Mouse (Mus musculus) hindbrain, embryonic 14.5 days (tissue): ENCODE results near the gene 9430038I01Rik. TPM values are rescaled to one million over a fixed set of nuclear protein-coding genes. Genes with fewer than 3 reads are reported as not detected.
"Not testable (repeated sequence)": the region's sequence is repeated elsewhere in the genome, so short reads cannot be mapped to it uniquely, and the experiment has no call there.

Experiments
- ATAC-seq: fragments of 200-750 bp; cut with Nextera tagmentation; 2 replicates; pipeline ENCODE4 v1.8.0; 2017; ENCODE audit warnings: moderate number of reproducible peaks, mild to moderate bottlenecking, moderate TSS enrichment, moderate library complexity; ENCODE audit not compliant: low FRiP score
- DNase-seq: peaks from one replicate; pipeline ENCODE4 v3.0.0-alpha.2; 2015; ENCODE audit warnings: low spot score
- H3K27ac ChIP-seq: fragments of 300-500 bp; sonication (generic); 2 replicates; pipeline ENCODE4 v1.5.1; 2014; ENCODE audit warnings: mild to moderate bottlenecking, moderate library complexity
- H3K27me3 ChIP-seq: fragments of 300-500 bp; sonication (generic); 2 replicates; pipeline ENCODE4 v1.6.1; 2014; ENCODE audit warnings: mild to moderate bottlenecking, low read length, mixed read lengths; ENCODE audit not compliant: control insufficient read depth, insufficient read depth
- H3K36me3 ChIP-seq: fragments of 300-500 bp; sonication (generic); replicated peaks from 2 replicates; pipeline ENCODE4 v1.6.1; 2014; ENCODE audit not compliant: control insufficient read depth, insufficient read depth
- H3K4me1 ChIP-seq: fragments of 300-500 bp; sonication (generic); replicated peaks from 2 replicates; pipeline ENCODE4 v1.6.1; 2014; ENCODE audit warnings: antibody characterized with exemption, low read length, mixed read lengths; ENCODE audit not compliant: control insufficient read depth, insufficient read depth
- H3K4me2 ChIP-seq: fragments of 300-500 bp; sonication (generic); replicated peaks from 2 replicates; pipeline ENCODE4 v1.6.1; 2014; ENCODE audit warnings: mild to moderate bottlenecking, moderate library complexity
- H3K4me3 ChIP-seq: fragments of 300-500 bp; sonication (generic); replicated peaks from 2 replicates; pipeline ENCODE4 v1.5.1; 2014; ENCODE audit warnings: mild to moderate bottlenecking, low read length
- H3K9ac ChIP-seq: fragments of 300-500 bp; sonication (generic); 2 replicates; pipeline ENCODE4 v1.6.1; 2014
- H3K9me3 ChIP-seq: fragments of 300-500 bp; sonication (generic); 2 replicates; pipeline ENCODE4 v1.6.1; 2016; ENCODE audit warnings: low read length; ENCODE audit not compliant: control insufficient read depth
- WGBS: fragments of 180-500 bp; shearing (Covaris S2); extraction: QIAGEN DNeasy Blood & Tissue Kit; methylation state at CpG from one replicate; pipeline ENCODE4 v1.1.7; 2014; 5-methylcytosine and 5-hydroxymethylcytosine counted together
- polyA plus RNA-seq: library from polyadenylated mRNA; unstranded; fragments of >200 nt; fragmentation: Nextera tagmentation; extraction: Ambion mirVana; gene quantifications from 2 replicates; pipeline ENCODE4 v1.2.1, GENCODE M21; 2014

The 9430038I01Rik gene
- polyA plus RNA-seq, result 14.1 and 16.6 TPM in 2 replicates

GRCm38 (mm10) chr7:137410337-137411197, at the start of gene 9430038I01Rik:
TSS of gene 9430038I01Rik (minus strand) at chr7:137410762.
- Histone ChIP-seq H3K4me1 (no peaks in the 10 kb centered on the region), H3K4me2 (peak within 1 kb of the TSS; percentile 56), H3K4me3 (peak within 1 kb of the TSS; percentile 78), H3K27me3 (no peaks in the 10 kb centered on the region), H3K36me3 (no peaks in the 10 kb centered on the region), H3K9ac (peak within 1 kb of the TSS; percentile 73), H3K9me3 (no peaks in the 10 kb centered on the region), H3K27ac (peak within 1 kb of the TSS; percentile 90)
- DNase-seq, result peak; percentile 94
- WGBS, result under 1% methylated on average over 60 of the region's 63 CpGs
- ATAC-seq, result peak; percentile 100

- no peaks in the 10 kb centered on the region for H3K27me3 ChIP-seq
- H3K9ac ChIP-seq, result no peak overlapping the region
- H3K27ac ChIP-seq, result no peak overlapping the region
- 95% methylated on average over 12 of the region's 12 CpGs for WGBS
- ATAC-seq (no peak), DNase-seq (no peak)
- H3K4me2 ChIP-seq, result no peak overlapping the region
- H3K9me3 ChIP-seq, result no peaks in the 10 kb centered on the region
- peaks cover 50% of the 10 kb centered on the region; the same call in 1 of the 2 replicates for H3K36me3 ChIP-seq
- H3K4me1 ChIP-seq, result 0 out of 2 replicates have a peak, but pooled peaks cover 5% of the 10 kb centered on the region
- no peak overlapping the region for H3K4me3 ChIP-seq
Observed at GRCm38 (mm10) chr7:137445321-137445720, 34.8 kb upstream of the 9430038I01Rik start.

- WGBS, result 87% methylated on average over 4 of the region's 4 CpGs
- peaks cover 18% of the 10 kb centered on the region for H3K4me1 ChIP-seq
- peaks cover 33% of the 10 kb centered on the region; the same call in 1 of the 2 replicates for H3K36me3 ChIP-seq
- H3K9me3 ChIP-seq, result no peaks in the 10 kb centered on the region
- H3K4me3 ChIP-seq, result no peak overlapping the region
- no peak overlapping the region for H3K27ac ChIP-seq
- H3K9ac ChIP-seq, result no peak overlapping the region
- no peaks in the 10 kb centered on the region for H3K27me3 ChIP-seq
- ATAC-seq, result no peak
- H3K4me2 ChIP-seq, result no peak overlapping the region
- no peak for DNase-seq
Observed at GRCm38 (mm10) chr7:137442951-137443350, 32.4 kb upstream of the 9430038I01Rik start.

- Histone ChIP-seq H3K4me1 (peaks cover 18% of the 10 kb centered on the region), H3K9ac (peak overlapping the region; percentile 97; the same call in 1 of the 2 replicates), H3K27ac (peak overlapping the region; percentile 89), H3K4me3 (peak overlapping the region; percentile 91), H3K4me2 (peak overlapping the region; percentile 72)
- not testable (repeated sequence) for H3K27me3 ChIP-seq, H3K9me3 ChIP-seq, ATAC-seq, H3K36me3 ChIP-seq, DNase-seq
- 78% methylated on average over 7 of the region's 7 CpGs for WGBS
Observed at GRCm38 (mm10) chr7:137438962-137439361, 28.4 kb upstream of the 9430038I01Rik start.

- WGBS, result 4% methylated on average over 7 of the region's 7 CpGs
- Histone ChIP-seq H3K4me2 (peak overlapping the region; percentile 72), H3K4me3 (peak overlapping the region; percentile 91), H3K9me3 (no peaks in the 10 kb centered on the region), H3K4me1 (peaks cover 18% of the 10 kb centered on the region), H3K27me3 (no peaks in the 10 kb centered on the region), H3K27ac (peak overlapping the region; percentile 89), H3K9ac (peak overlapping the region; percentile 97), H3K36me3 (no peaks in the 10 kb centered on the region)
- ATAC-seq (peak; percentile 67), DNase-seq (peak; percentile 38)
Observed at GRCm38 (mm10) chr7:137438179-137438550, 27.6 kb upstream of the 9430038I01Rik start.

- Histone ChIP-seq H3K9me3 (no peaks in the 10 kb centered on the region), H3K4me3 (peak within 1 kb of the TSS; percentile 91), H3K4me1 (peaks cover 13% of the 10 kb centered on the region), H3K36me3 (no peaks in the 10 kb centered on the region), H3K27ac (peak within 1 kb of the TSS; percentile 89), H3K4me2 (peak within 1 kb of the TSS; percentile 72), H3K27me3 (no peaks in the 10 kb centered on the region), H3K9ac (peak within 1 kb of the TSS; percentile 97)
- under 1% methylated on average over 64 of the region's 69 CpGs for WGBS
- ATAC-seq (peak; percentile 94), DNase-seq (peak; percentile 88)
Observed at GRCm38 (mm10) chr7:137437440-137438178, 27.0 kb upstream of the 9430038I01Rik start, which contains the start of gene Glrx3. TSS of gene Glrx3 (plus strand) at chr7:137437614.

GRCm38 (mm10) chr7:137436901-137437300, 26.3 kb upstream of the 9430038I01Rik start:
- Histone ChIP-seq H3K27me3 (no peaks in the 10 kb centered on the region), H3K4me1 (peaks cover 13% of the 10 kb centered on the region), H3K9me3 (no peaks in the 10 kb centered on the region), H3K4me2 (peak overlapping the region; percentile 72), H3K27ac (peak overlapping the region; percentile 89; the same call in 1 of the 2 replicates), H3K36me3 (no peaks in the 10 kb centered on the region), H3K4me3 (peak overlapping the region; percentile 91), H3K9ac (no peak overlapping the region)
- ATAC-seq (no peak), DNase-seq (no peak)
- 79% methylated on average over 6 of the region's 6 CpGs for WGBS

- Histone ChIP-seq H3K27ac (no peak overlapping the region), H3K4me2 (no peak overlapping the region), H3K4me3 (no peak overlapping the region), H3K27me3 (no peaks in the 10 kb centered on the region), H3K4me1 (no peaks in the 10 kb centered on the region), H3K9me3 (no peaks in the 10 kb centered on the region), H3K36me3 (no peaks in the 10 kb centered on the region), H3K9ac (no peak overlapping the region)
- DNase-seq (no peak), ATAC-seq (no peak)
- WGBS, result 43% methylated on average over 13 of the region's 13 CpGs
Observed at GRCm38 (mm10) chr7:137431769-137432603, 21.4 kb upstream of the 9430038I01Rik start.
